Mouse (Mus musculus) cerebellum, postnatal 14 days (tissue): ENCODE data around the gene Saa2.

Source experiments
- DNase-seq, 2 experiments: peaks; one replicate each; pipeline ENCODE4 v3.0.0; 2021; ENCODE audit warnings: mixed read lengths in 2 of 2

Saa2 gene

DNA sequence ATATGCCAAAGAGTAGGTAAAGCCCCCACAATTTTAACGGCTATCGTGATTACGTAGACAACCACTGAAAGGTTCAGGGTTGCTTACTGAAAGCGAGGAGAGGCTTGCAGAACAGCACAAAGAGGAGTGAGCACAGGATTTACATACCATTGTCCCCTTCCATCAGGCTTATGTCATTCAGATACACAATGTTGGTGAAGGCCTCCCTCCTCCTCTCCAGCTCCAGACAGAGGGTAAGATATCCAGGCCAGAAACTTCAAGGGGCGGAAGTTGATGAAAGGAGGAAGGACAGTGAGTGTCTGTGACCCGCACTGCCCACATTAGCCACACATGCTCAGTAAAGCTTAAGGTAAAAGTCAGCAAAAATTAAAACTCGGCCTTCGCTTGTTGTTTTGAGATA, 13.1 kb downstream of the Saa2 start:
- DNase-seq = no peak

DNA sequence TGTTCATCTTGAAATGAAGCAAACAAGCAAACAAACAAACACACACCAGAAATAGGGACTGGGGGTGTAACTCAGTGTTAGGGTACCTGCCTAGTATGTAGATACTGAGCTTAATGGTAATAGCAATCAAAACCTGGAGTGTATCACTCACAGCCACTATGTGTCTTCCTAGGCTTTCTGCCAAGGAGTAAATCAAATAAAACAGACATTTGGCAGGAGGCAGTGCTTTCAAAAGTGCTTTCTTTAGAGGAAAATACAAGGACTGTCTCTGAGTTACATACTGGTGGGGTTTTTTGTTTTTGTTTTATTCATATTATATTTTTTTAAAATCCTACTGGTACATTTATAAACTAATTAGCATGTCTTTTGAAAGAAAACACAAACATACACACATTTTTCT, 15.8 kb downstream of the Saa2 start:
- DNase-seq = no peak

GRCm38 (mm10) chr7:46768451-46768850, 16.9 kb downstream of the Saa2 start:
- no peak for DNase-seq

DNA sequence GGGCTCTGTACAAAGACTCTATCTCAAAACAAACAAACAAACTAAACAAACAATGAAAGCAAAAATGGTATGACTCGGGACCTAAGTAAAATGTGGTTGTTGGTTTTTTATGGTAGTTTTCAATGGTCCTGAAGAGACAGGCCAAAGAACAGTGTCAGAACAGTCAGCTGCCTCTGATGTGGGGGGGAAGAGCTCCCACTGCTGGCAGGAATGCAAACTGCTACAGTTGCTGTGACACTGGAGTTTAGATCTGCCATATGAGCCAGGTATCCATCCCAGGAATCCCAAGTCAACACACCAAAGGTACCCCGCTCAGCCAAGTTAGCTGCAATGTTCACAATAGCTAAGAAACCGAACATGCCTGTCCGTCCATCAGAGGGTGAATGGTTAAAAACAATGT, 19.1 kb downstream of the Saa2 start:
- peak; percentile 80 to 81 for DNase-seq

- no peak for DNase-seq
Measured at GRCm38 (mm10) chr7:46789177-46789849, 37.7 kb downstream of the Saa2 start.

- DNase-seq = no peak
Measured at GRCm38 (mm10) chr7:46793871-46794270, 42.3 kb downstream of the Saa2 start.

- DNase-seq = peak; percentile 99
Measured at GRCm38 (mm10) chr7:46795287-46796205, 44.0 kb downstream of the Saa2 start, which contains the start of the genes Hps5 and Gtf2h1. Gene Hps5 (minus strand): TSS chr7:46796064. Gene Gtf2h1 (plus strand): TSS chr7:46796103.

DNA sequence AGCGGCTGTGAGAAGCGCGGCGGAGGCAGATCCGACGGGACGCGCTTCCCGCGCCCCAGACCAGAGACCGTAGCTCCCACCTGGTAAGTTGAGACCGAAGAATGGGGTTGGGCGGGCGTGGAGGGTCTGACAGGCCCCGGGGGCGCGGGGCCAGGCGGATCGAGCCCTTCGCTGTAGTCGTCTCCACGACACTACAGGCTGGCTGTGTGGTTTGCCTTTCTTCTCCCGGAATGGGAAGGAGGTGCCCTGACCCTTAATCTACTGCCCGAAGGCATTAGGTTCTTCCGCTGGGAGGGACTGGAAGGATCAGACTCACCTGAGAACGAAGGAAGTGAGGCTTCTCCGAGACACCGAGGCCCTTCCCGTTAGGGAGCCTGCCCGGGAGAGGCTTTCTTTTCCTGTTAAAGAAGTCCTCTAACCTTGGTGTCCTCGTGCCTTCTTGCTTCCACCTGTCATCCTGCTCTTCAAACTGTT, 44.7 kb downstream of the Saa2 start:
- no peak for DNase-seq

- no peak for DNase-seq
Measured at GRCm38 (mm10) chr7:46796779-46797178, 45.2 kb downstream of the Saa2 start.
